Mouse (Mus musculus): ENCODE data around the gene Sox10. TPM values are rescaled to one million over a fixed set of nuclear protein-coding genes. Genes with fewer than 3 reads are reported as not detected.

Sox10 gene
- total and polyA plus RNA-seq, 3 experiments: 0.11 TPM; not detected in 2

DNA sequence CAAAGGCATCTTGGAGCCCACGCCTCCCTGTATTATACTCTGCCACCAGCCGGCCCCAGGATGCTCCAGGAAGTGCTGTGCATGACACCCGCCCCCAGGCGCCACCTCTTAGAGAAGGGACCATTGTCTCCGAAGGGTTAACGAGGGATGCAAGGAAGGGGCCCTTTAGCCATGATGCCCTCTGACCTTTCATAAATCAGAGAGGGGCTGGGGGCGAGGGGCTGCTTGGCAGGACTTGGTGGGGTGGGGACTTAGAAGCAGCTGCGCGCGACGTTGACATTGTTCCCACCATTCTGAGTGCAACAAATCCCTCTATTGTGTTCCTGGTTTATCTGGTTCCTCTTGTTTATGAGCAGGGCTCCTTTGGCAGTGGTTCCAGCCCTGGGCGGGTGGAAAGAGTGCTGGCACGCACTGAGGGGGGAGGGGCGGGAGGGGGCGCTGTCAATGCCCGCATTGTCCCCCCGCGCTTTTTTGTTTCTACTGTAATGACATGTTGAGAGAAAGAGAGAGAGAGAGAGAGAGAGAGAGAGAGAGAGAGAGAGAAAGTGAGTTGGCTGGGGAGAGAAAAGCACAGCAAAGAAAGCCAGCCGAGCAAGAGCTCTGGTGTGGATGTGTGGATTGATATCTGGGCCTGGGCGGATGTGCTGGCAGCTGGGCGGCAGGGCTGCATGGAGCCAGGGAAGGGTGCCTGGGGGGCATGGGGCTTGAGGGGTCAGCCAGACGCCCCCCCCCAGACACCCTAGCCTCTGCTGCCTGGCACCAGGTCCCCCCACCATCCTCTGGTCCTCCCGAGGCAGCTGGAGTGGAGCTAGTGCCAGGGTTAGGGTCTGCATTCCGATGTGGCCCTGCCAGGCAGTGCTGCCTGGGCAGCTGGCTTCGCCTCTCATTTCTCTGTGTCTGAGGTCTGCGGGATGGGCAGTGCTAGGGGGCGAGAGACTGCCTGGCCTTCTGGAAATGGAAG, 28.1 kb upstream of the Sox10 start:
- Histone ChIP-seq H3K36me3 (replicated peaks) (no peaks in the 10 kb centered on the region), H3K27me3 (ENCODE audit: insufficient read depth, low read length) (peaks cover 18% of the 10 kb centered on the region; the same call in 1 of the 2 replicates), H3K9me3 (replicated peaks) (no peaks in the 10 kb centered on the region), H3K4me3 (ENCODE audit: low read depth, low read length) (no peak overlapping the region), H3K4me1 (ENCODE audit: insufficient read depth, low read depth, low read length) (peaks cover 10% of the 10 kb centered on the region; the same call in 1 of the 2 replicates)
- no peak for TF ChIP-seq GATA2 (IDR thresholded peaks at IDR 0.05; ENCODE audit: borderline replicate concordance, low read depth, low read length)
- no peak for TF ChIP-seq CTCF (IDR thresholded peaks at IDR 0.05; ENCODE audit: low read depth, low read length)
- no peak for TF ChIP-seq POLR2AphosphoS5 (IDR thresholded peaks at IDR 0.05; ENCODE audit: insufficient replicate concordance, low read depth, low read length)
- no peak for TF ChIP-seq GATA1 (IDR thresholded peaks at IDR 0.05; ENCODE audit: borderline replicate concordance, low read length)
- no peak for TF ChIP-seq TAL1 (conservative IDR thresholded peaks at IDR 0.05; ENCODE audit: low read depth, low read length)
- ATAC-seq (ENCODE audit: extremely low read depth, insufficient number of reproducible peaks, low FRiP score, poor library complexity, severe bottlenecking) (no peak), DNase-seq (ENCODE audit: low spot score) (no peak)

- H3K36me3 ChIP-seq (replicated peaks): no peaks in the 10 kb centered on the region
- H3K4me1 ChIP-seq (ENCODE audit: insufficient read depth, low read depth, low read length): peaks cover 10% of the 10 kb centered on the region; the same call in 1 of the 2 replicates
- TF ChIP-seq POLR2AphosphoS5 (IDR thresholded peaks at IDR 0.05; ENCODE audit: insufficient replicate concordance, low read depth, low read length): no peak
- TF ChIP-seq GATA2 (IDR thresholded peaks at IDR 0.05; ENCODE audit: borderline replicate concordance, low read depth, low read length): no peak
- TF ChIP-seq CTCF (IDR thresholded peaks at IDR 0.05; ENCODE audit: low read depth, low read length): no peak
- no peak for TF ChIP-seq TAL1 (conservative IDR thresholded peaks at IDR 0.05; ENCODE audit: low read depth, low read length)
- no peak for TF ChIP-seq GATA1 (IDR thresholded peaks at IDR 0.05; ENCODE audit: borderline replicate concordance, low read length)
- H3K27me3 ChIP-seq (ENCODE audit: insufficient read depth, low read length): peaks cover 18% of the 10 kb centered on the region; the same call in 1 of the 2 replicates
- no peak overlapping the region for H3K4me3 ChIP-seq (ENCODE audit: low read depth, low read length)
- DNase-seq (ENCODE audit: low spot score) (no peak), ATAC-seq (ENCODE audit: extremely low read depth, insufficient number of reproducible peaks, low FRiP score, poor library complexity, severe bottlenecking) (no peak)
- H3K9me3 ChIP-seq (replicated peaks): no peaks in the 10 kb centered on the region
These were observed 27.4 kb upstream of the Sox10 start for GRCm38 (mm10) chr15:79192450-79192849.

GRCm38 (mm10) chr15:79191426-79191825, 26.4 kb upstream of the Sox10 start:
- no peak for DNase-seq (ENCODE audit: low spot score)
- H3K9me3 ChIP-seq (replicated peaks): no peaks in the 10 kb centered on the region
- peaks cover 10% of the 10 kb centered on the region; the same call in 1 of the 2 replicates for H3K4me1 ChIP-seq (ENCODE audit: insufficient read depth, low read depth, low read length)
- H3K27me3 ChIP-seq (ENCODE audit: insufficient read depth, low read length): peaks cover 13% of the 10 kb centered on the region; the same call in 1 of the 2 replicates
- TF ChIP-seq TAL1 (conservative IDR thresholded peaks at IDR 0.05; ENCODE audit: low read depth, low read length) (no peak), GATA2 (IDR thresholded peaks at IDR 0.05; ENCODE audit: borderline replicate concordance, low read depth, low read length) (no peak), GATA1 (IDR thresholded peaks at IDR 0.05; ENCODE audit: borderline replicate concordance, low read length) (no peak), POLR2AphosphoS5 (IDR thresholded peaks at IDR 0.05; ENCODE audit: insufficient replicate concordance, low read depth, low read length) (no peak)
- no peaks in the 10 kb centered on the region for H3K36me3 ChIP-seq (replicated peaks)
- ATAC-seq (ENCODE audit: extremely low read depth, insufficient number of reproducible peaks, low FRiP score, poor library complexity, severe bottlenecking): no peak
- H3K4me3 ChIP-seq (ENCODE audit: low read depth, low read length): no peak overlapping the region

DNA sequence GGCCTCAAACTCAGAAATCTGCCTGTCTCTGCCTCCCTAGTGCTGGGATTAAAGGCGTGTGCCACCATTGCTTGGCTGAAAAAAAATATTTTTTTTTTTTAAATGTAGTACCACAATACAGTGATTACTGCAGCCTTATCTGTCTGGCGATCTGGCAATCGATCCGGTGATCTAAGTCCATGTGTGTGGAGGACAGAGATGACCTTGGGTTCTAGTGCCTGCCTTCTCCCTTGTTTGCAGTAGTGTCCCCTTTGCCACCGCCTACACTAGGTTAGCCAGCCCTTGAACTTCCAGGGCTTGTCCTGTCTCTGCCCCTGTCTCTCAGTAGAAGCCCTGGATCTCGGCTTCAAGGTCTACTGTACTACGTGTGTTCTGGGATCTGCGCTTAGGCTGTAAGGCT, 22.8 kb upstream of the Sox10 start:
- TF ChIP-seq GATA2 (IDR thresholded peaks at IDR 0.05; ENCODE audit: borderline replicate concordance, low read depth, low read length) (no peak), GATA1 (IDR thresholded peaks at IDR 0.05; ENCODE audit: borderline replicate concordance, low read length) (no peak), CTCF (IDR thresholded peaks at IDR 0.05; ENCODE audit: low read depth, low read length) (no peak), TAL1 (conservative IDR thresholded peaks at IDR 0.05; ENCODE audit: low read depth, low read length) (no peak), POLR2AphosphoS5 (IDR thresholded peaks at IDR 0.05; ENCODE audit: insufficient replicate concordance, low read depth, low read length) (no peak)
- Histone ChIP-seq H3K9me3 (replicated peaks) (no peaks in the 10 kb centered on the region), H3K27me3 (ENCODE audit: insufficient read depth, low read length) (peaks cover 12% of the 10 kb centered on the region), H3K4me1 (ENCODE audit: insufficient read depth, low read depth, low read length) (no peaks in the 10 kb centered on the region), H3K4me3 (ENCODE audit: low read depth, low read length) (no peak overlapping the region), H3K36me3 (replicated peaks) (no peaks in the 10 kb centered on the region)
- no peak for DNase-seq (ENCODE audit: low spot score)
- ATAC-seq (ENCODE audit: extremely low read depth, insufficient number of reproducible peaks, low FRiP score, poor library complexity, severe bottlenecking): no peak

- Histone ChIP-seq H3K36me3 (replicated peaks) (no peaks in the 10 kb centered on the region), H3K4me3 (ENCODE audit: low read depth, low read length) (no peak overlapping the region), H3K27me3 (ENCODE audit: insufficient read depth, low read length) (peaks cover 22% of the 10 kb centered on the region), H3K9me3 (replicated peaks) (no peaks in the 10 kb centered on the region), H3K4me1 (ENCODE audit: insufficient read depth, low read depth, low read length) (no peaks in the 10 kb centered on the region)
- TF ChIP-seq TAL1 (conservative IDR thresholded peaks at IDR 0.05; ENCODE audit: low read depth, low read length) (no peak), GATA2 (IDR thresholded peaks at IDR 0.05; ENCODE audit: borderline replicate concordance, low read depth, low read length) (no peak), POLR2AphosphoS5 (IDR thresholded peaks at IDR 0.05; ENCODE audit: insufficient replicate concordance, low read depth, low read length) (no peak), CTCF (IDR thresholded peaks at IDR 0.05; ENCODE audit: low read depth, low read length) (no peak), GATA1 (IDR thresholded peaks at IDR 0.05; ENCODE audit: borderline replicate concordance, low read length) (no peak)
- DNase-seq (ENCODE audit: low spot score) (no peak), ATAC-seq (ENCODE audit: extremely low read depth, insufficient number of reproducible peaks, low FRiP score, poor library complexity, severe bottlenecking) (no peak)
These were observed 20.2 kb upstream of the Sox10 start for GRCm38 (mm10) chr15:79185213-79185612.

- Histone ChIP-seq H3K36me3 (replicated peaks) (no peaks in the 10 kb centered on the region), H3K27me3 (ENCODE audit: insufficient read depth, low read length) (peaks cover 52% of the 10 kb centered on the region), H3K9me3 (replicated peaks) (no peaks in the 10 kb centered on the region), H3K4me3 (ENCODE audit: low read depth, low read length) (no peak overlapping the region), H3K4me1 (ENCODE audit: insufficient read depth, low read depth, low read length) (no peaks in the 10 kb centered on the region)
- no peak for DNase-seq (ENCODE audit: low spot score)
- no peak for TF ChIP-seq GATA1 (IDR thresholded peaks at IDR 0.05; ENCODE audit: borderline replicate concordance, low read length)
- no peak for TF ChIP-seq GATA2 (IDR thresholded peaks at IDR 0.05; ENCODE audit: borderline replicate concordance, low read depth, low read length)
- TF ChIP-seq TAL1 (conservative IDR thresholded peaks at IDR 0.05; ENCODE audit: low read depth, low read length): no peak
- TF ChIP-seq POLR2AphosphoS5 (IDR thresholded peaks at IDR 0.05; ENCODE audit: insufficient replicate concordance, low read depth, low read length): no peak
- no peak for TF ChIP-seq CTCF (IDR thresholded peaks at IDR 0.05; ENCODE audit: low read depth, low read length)
- ATAC-seq (ENCODE audit: extremely low read depth, insufficient number of reproducible peaks, low FRiP score, poor library complexity, severe bottlenecking): no peak
These were observed 11.9 kb upstream of the Sox10 start for GRCm38 (mm10) chr15:79176905-79177304.
